Comparison of ENCODE assay signal across 10 mouse cellular contexts in the genomic region with DNA sequence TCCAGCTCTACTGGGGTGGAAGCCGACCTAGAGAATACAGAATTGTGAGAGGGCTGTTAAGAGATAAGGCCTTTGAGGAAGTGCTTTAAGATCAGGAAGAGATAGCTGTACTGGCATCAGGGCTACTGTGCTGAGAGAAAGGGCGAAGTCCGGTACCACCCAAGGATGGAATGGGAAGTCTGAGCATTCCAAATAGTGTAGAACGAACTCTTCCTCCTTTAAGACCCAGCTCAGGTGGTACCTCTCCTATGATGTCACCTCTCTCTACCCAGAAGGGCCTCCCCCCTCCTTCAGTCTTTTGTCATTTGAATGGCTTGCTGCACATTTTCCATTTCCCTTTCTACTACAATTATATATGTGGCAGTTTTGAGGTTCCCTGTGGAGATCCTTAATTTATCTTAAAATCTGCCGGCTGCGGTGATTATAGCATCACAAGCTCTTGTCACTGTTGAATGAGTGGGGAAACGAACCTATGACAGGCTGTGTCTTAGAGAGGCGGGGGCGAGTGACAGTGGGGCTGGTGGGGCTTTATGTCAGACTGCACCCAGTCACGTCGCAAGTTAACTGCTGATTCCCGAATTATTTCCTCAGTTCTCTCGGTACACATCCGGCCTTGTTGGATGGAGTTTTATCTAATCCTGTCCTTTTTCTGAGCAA. TPM values are rescaled to one million over a fixed set of nuclear protein-coding genes. Genes with fewer than 3 reads are reported as not detected.
DNase-seq lines count a peak whose midpoint lies in the region; ATAC-seq and TF ChIP-seq lines count a peak whose summit lies in the region.
"Had no signal": no experiment of that assay in that cellular context is flagged by ENCODE, and none has a peak within 500 bp of the region (broad histone marks: within the 10 kb centered on the region; RNA-seq: fewer than 3 reads in every experiment).

No protein-coding gene starts in this region.

- TF ChIP-seq POLR2A in liver, adult 2 months (IDR thresholded peaks at IDR 0.05; ENCODE audit: extremely low read depth, insufficient read depth, low read length), result no peak

- no peak overlapping the region for H3K4me3 ChIP-seq in liver, adult 2 months (ENCODE audit: insufficient read depth, low read depth, low read length)
- H3K4me3 ChIP-seq in liver, embryonic 11.5 days (ENCODE audit: low read depth, low read length), result no peak overlapping the region
- H3K4me3 ChIP-seq: limb, embryonic 13.5 days had no signal

- no peak for DNase-seq in liver, adult 2 months (ENCODE audit: extremely low read depth, low read depth, low spot score)
- no peak for DNase-seq in liver, embryonic 11.5 days (ENCODE audit: low spot score)
- DNase-seq in R1 (ENCODE audit: low read depth, low spot score), result peak; percentile 14
- DNase-seq in embryo, embryonic 10 days (ENCODE audit: low spot score), result no peak
- no peak for DNase-seq in gastrocnemius, postnatal 4 days (ENCODE audit: low spot score in 2 of 2)
- DNase-seq: right cerebral cortex, postnatal 4 days had no signal

- H3K9me3 ChIP-seq in liver, embryonic 11.5 days (ENCODE audit: control insufficient read depth, low read length), result no peaks in the 10 kb centered on the region
- H3K9me3 ChIP-seq: limb, embryonic 13.5 days had no signal

- H3K36me3 ChIP-seq in liver, adult 2 months (ENCODE audit: control insufficient read depth, insufficient read depth, low read length), result no peaks in the 10 kb centered on the region
- H3K36me3 ChIP-seq in liver, embryonic 11.5 days (ENCODE audit: control insufficient read depth, insufficient read depth, low read length), result no peaks in the 10 kb centered on the region
- H3K36me3 ChIP-seq: limb, embryonic 13.5 days had no signal

- no peak for TF ChIP-seq CTCF in liver, adult 2 months (IDR thresholded peaks at IDR 0.05; ENCODE audit: low read depth, low read length)

- peaks cover 2% of the 10 kb centered on the region; the same call in 1 of the 2 replicates for H3K4me1 ChIP-seq in liver, adult 2 months (ENCODE audit: control insufficient read depth, insufficient read depth, low read length)
- H3K4me1 ChIP-seq in liver, embryonic 11.5 days (replicated peaks; ENCODE audit: control insufficient read depth, insufficient read depth, low read length), result no peaks in the 10 kb centered on the region; the same call in 1 of the 2 replicates

- peaks cover 8% of the 10 kb centered on the region; the same call in 1 of the 2 replicates for H3K79me2 ChIP-seq in liver, adult 2 months (ENCODE audit: control insufficient read depth, insufficient read depth, low read length)

- ATAC-seq in liver, embryonic 11.5 days (replicated peaks; ENCODE audit: low FRiP score), result no peak
- ATAC-seq in granulocyte monocyte progenitor cell, adult 5-6 weeks (replicated peaks; ENCODE audit: poor library complexity, severe bottlenecking), result peak; percentile 50
- peak; percentile 56 for ATAC-seq in megakaryocyte progenitor cell, adult 5-6 weeks (replicated peaks; ENCODE audit: poor library complexity)
- no peak for ATAC-seq in erythroblast, adult 5-6 weeks (replicated peaks; ENCODE audit: low FRiP score, poor library complexity, severe bottlenecking)

- H3K27ac ChIP-seq in liver, adult 2 months (replicated peaks; ENCODE audit: insufficient read depth, low read depth, low read length), result 0 out of 2 replicates have a peak overlapping the region, but pooled peaks have one; percentile 39
- H3K27ac ChIP-seq in liver, embryonic 11.5 days (ENCODE audit: low read depth, low read length), result no peak overlapping the region
- H3K27ac ChIP-seq: limb, embryonic 13.5 days had no signal

- WGBS in liver, adult 2 months, result 72% methylated on average over 14 of the region's 14 CpGs
- WGBS in liver, embryonic 11.5 days, result 34% methylated on average over 14 of the region's 14 CpGs

- H3K4me2 ChIP-seq in liver, embryonic 11.5 days, result no peak overlapping the region
- H3K4me2 ChIP-seq: limb, embryonic 13.5 days had no signal

- no peak overlapping the region for H3K9ac ChIP-seq in liver, adult 2 months (ENCODE audit: low read depth, low read length)
- no peak overlapping the region for H3K9ac ChIP-seq in liver, embryonic 11.5 days (ENCODE audit: low read depth, low read length)
- H3K9ac ChIP-seq: limb, embryonic 13.5 days had no signal

- H3K27me3 ChIP-seq in liver, adult 2 months (ENCODE audit: control insufficient read depth, insufficient read depth, low read length), result no peaks in the 10 kb centered on the region
- H3K27me3 ChIP-seq in liver, embryonic 11.5 days (replicated peaks; ENCODE audit: control insufficient read depth, insufficient read depth, low read length), result no peaks in the 10 kb centered on the region

RNA-seq across cellular contexts. Expression of a gene that starts 13.8 kb away (rescaled TPM):
- 9.4 and 10.9 TPM in 2 replicates for total RNA-seq in liver, adult 2 months (2014; rRNA removed)
- 5.0 and 5.9 TPM in 2 replicates for polyA plus RNA-seq in liver, adult 2 months (2012; rRNA removed)
- polyA plus RNA-seq in liver, embryonic 11.5 days (2014; fragmentation: Nextera tagmentation; extraction: Ambion mirVana), result 8.5 and 10.5 TPM in 2 replicates
- 11.8 and 14.5 TPM in 2 replicates for total RNA-seq in granulocyte monocyte progenitor cell, adult 5-6 weeks (2014; fragmentation: Nextera tagmentation)
- 8.6 and 14.9 TPM in 2 replicates for total RNA-seq in granulocyte monocyte progenitor cell, adult 5-6 weeks (2017)
- total RNA-seq in megakaryocyte progenitor cell, adult 5-6 weeks (2015), result 12.7 and 16.9 TPM in 2 replicates
- total RNA-seq in megakaryocyte progenitor cell, adult 5-6 weeks (2017), result 13.2 and 19.5 TPM in 2 replicates
- 1.9 and 11.1 TPM in 2 replicates for total RNA-seq in erythroblast, adult 5-6 weeks (2015; ENCODE audit: low replicate concordance)
- 5.6 and 11.7 TPM in 2 replicates for total RNA-seq in erythroblast, adult 5-6 weeks (2017; ENCODE audit: low replicate concordance)
- total RNA-seq in gastrocnemius, postnatal 4 days (2021), result 100 to 1,000 TPM in 1 of 2 experiments, 10 to 100 TPM in 1; 98.9 to 104 TPM

Comparison
In these comparisons a context has a peak if more than half of its experiments do, and no peak if none do; other contexts are left out.
1. ATAC-seq: peak in granulocyte monocyte progenitor cell, adult 5-6 weeks (single experiment) and megakaryocyte progenitor cell, adult 5-6 weeks (single experiment); none in liver, embryonic 11.5 days (single experiment) and erythroblast, adult 5-6 weeks (single experiment).